Mouse (Mus musculus) liver, adult 2 months (tissue): ENCODE data around the gene Cyp2j7.

ENCODE experiments used
- CTCF ChIP-seq: fragments of 200-500 bp; IDR thresholded peaks from 2 replicates; pipeline ENCODE4 v1.5.1; 2011; ENCODE audit warnings: low read depth, low read length, control low read depth
- POLR2A ChIP-seq: fragments of 200-500 bp; IDR thresholded peaks from 2 replicates; pipeline ENCODE4 v1.6.1; 2011; ENCODE audit warnings: low read length, control low read depth; ENCODE audit not compliant: insufficient read depth; ENCODE audit errors: extremely low read depth

GRCm38 (mm10) chr4:96196701-96197100 is 39.8 kb downstream of the Cyp2j7 start:
- TF ChIP-seq POLR2A (no peak), CTCF (no peak)
